Comparison of ENCODE assay signal across 23 mouse cellular contexts in the genomic region with DNA sequence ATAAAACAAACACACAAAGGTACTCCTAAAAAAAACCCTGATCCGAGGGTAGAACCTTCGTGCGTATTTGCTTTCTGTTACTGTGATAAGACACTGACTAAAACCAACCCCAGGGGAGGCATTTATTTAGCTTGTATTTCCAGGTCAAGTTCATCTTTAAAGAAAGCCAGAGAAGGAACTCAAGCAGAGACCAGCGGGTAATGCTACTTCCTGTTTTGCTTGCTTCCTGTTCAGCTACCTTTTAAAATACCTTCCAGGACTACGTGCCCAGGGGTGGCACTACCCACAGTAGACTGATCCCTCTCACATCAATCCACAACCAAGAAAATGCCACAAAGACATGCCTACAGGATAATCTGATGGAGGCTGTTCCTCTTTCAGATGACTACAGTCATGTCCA.
A peak's percentile ranks its signal among the peaks of the same experiment; 100 is the strongest.
DNase-seq lines count a peak whose midpoint lies in the region; ATAC-seq lines count a peak whose summit lies in the region.
"Had no signal": no experiment of that assay in that cellular context is flagged by ENCODE, and none has a peak within 500 bp of the region (broad histone marks: within the 10 kb centered on the region; RNA-seq: fewer than 3 reads in every experiment).

No protein-coding gene starts in this region.

- no peaks in the 10 kb centered on the region for H3K27me3 ChIP-seq in heart, embryonic 13.5 days (replicated peaks)
- H3K27me3 ChIP-seq in splenic B cell, adult 2 months (ENCODE audit: control insufficient read depth, insufficient read depth, low read length, poor library complexity, severe bottlenecking) = no peaks in the 10 kb centered on the region
- H3K27me3 ChIP-seq in midbrain, embryonic 11.5 days (ENCODE audit: control insufficient read depth, insufficient read depth, low read length) = no peaks in the 10 kb centered on the region
- H3K27me3 ChIP-seq: forebrain, embryonic 13.5 days; heart, embryonic 12.5 days had no signal

- no peak overlapping the region for H3K4me2 ChIP-seq in heart, embryonic 13.5 days
- no peak overlapping the region for H3K4me2 ChIP-seq in midbrain, embryonic 11.5 days
- H3K4me2 ChIP-seq: forebrain, embryonic 13.5 days; heart, embryonic 12.5 days; hindbrain, embryonic 14.5 days had no signal

- DNase-seq in heart, adult 11 months = no peak
- DNase-seq in B cell, adult 2 months = peak; percentile 22 to 37
- peak; percentile 68 for DNase-seq in splenic B cell, adult 2 months (ENCODE audit: low read depth, low spot score)
- no peak for DNase-seq in midbrain, embryonic 11.5 days (ENCODE audit: low spot score, missing footprints)
- no peak for DNase-seq in adrenal gland, postnatal 14 days
- DNase-seq: adrenal gland, adult 2 months; adrenal gland, postnatal 25 days; cerebellum, adult 11-12 months; cerebellum, adult 8-10 months; cerebellum, postnatal 14 days; gastrocnemius, postnatal 10 days; gastrocnemius, postnatal 36 days; heart, adult 18-20 months; heart, postnatal 14 days; heart, postnatal 4 days had no signal

- no peaks in the 10 kb centered on the region for H3K36me3 ChIP-seq in heart, embryonic 13.5 days
- no peaks in the 10 kb centered on the region for H3K36me3 ChIP-seq in splenic B cell, adult 2 months (ENCODE audit: control insufficient read depth, insufficient read depth, low read length, poor library complexity, severe bottlenecking)
- H3K36me3 ChIP-seq in midbrain, embryonic 11.5 days (ENCODE audit: control insufficient read depth, insufficient read depth, low read length) = no peaks in the 10 kb centered on the region
- H3K36me3 ChIP-seq: forebrain, embryonic 10.5 days; heart, embryonic 12.5 days had no signal

- H3K4me3 ChIP-seq in heart, embryonic 13.5 days = no peak overlapping the region
- H3K4me3 ChIP-seq in midbrain, embryonic 11.5 days (ENCODE audit: low read depth, low read length) = no peak overlapping the region
- H3K4me3 ChIP-seq: forebrain, embryonic 10.5 days; forebrain, embryonic 13.5 days; heart, embryonic 12.5 days had no signal

- 56% methylated on average over 5 of the region's 5 CpGs for WGBS in heart, embryonic 13.5 days
- 88% methylated on average over 5 of the region's 5 CpGs for WGBS in midbrain, embryonic 11.5 days

- H3K9me3 ChIP-seq in heart, embryonic 13.5 days = no peaks in the 10 kb centered on the region
- no peaks in the 10 kb centered on the region for H3K9me3 ChIP-seq in midbrain, embryonic 11.5 days (ENCODE audit: control insufficient read depth, low read length)
- H3K9me3 ChIP-seq: forebrain, embryonic 10.5 days; forebrain, embryonic 13.5 days; heart, embryonic 12.5 days had no signal

- H3K27ac ChIP-seq in heart, embryonic 13.5 days (replicated peaks) = peak overlapping the region; percentile 29; the same call in 1 of the 2 replicates
- no peak overlapping the region for H3K27ac ChIP-seq in midbrain, embryonic 11.5 days (ENCODE audit: low read depth, low read length)
- H3K27ac ChIP-seq: forebrain, embryonic 10.5 days; forebrain, embryonic 13.5 days; hindbrain, embryonic 14.5 days; hindbrain, postnatal 0 days had no signal

- peaks cover 36% of the 10 kb centered on the region for H3K4me1 ChIP-seq in heart, embryonic 13.5 days
- peaks cover 5% of the 10 kb centered on the region; the same call in 1 of the 2 replicates for H3K4me1 ChIP-seq in midbrain, embryonic 11.5 days (ENCODE audit: control insufficient read depth, insufficient read depth, low read length)

- no peak for ATAC-seq in heart, embryonic 13.5 days (ENCODE audit: extremely low read depth, insufficient number of reproducible peaks, low FRiP score, low TSS enrichment)
- 0 out of 2 replicates have a peak, but pooled peaks have one; percentile 31 for ATAC-seq in megakaryocyte progenitor cell, adult 5-6 weeks (replicated peaks; ENCODE audit: poor library complexity)
- no peak for ATAC-seq in midbrain, embryonic 11.5 days (ENCODE audit: low FRiP score)
- ATAC-seq: forebrain, embryonic 13.5 days; forebrain, embryonic 16.5 days; hindbrain, postnatal 0 days had no signal

- no peak overlapping the region for H3K9ac ChIP-seq in heart, embryonic 13.5 days
- no peak overlapping the region for H3K9ac ChIP-seq in midbrain, embryonic 11.5 days (ENCODE audit: low read length)
- H3K9ac ChIP-seq: forebrain, embryonic 13.5 days; heart, embryonic 12.5 days; hindbrain, embryonic 14.5 days had no signal

Comparison
In these comparisons a context has a peak if more than half of its experiments do, and no peak if none do; other contexts are left out.
1. DNase-seq: peak in B cell, adult 2 months (2 of 2) and splenic B cell, adult 2 months (single experiment); none in heart, adult 11 months (single experiment), midbrain, embryonic 11.5 days (single experiment) and adrenal gland, postnatal 14 days (single experiment).